Mouse (Mus musculus): ENCODE results near the gene Zfhx3. TPM values are rescaled to one million over a fixed set of nuclear protein-coding genes. Genes with fewer than 3 reads are reported as not detected.

Gene Zfhx3
- polyA plus RNA-seq, 1 experiment from 2014 or later = 13.9 TPM

DNA sequence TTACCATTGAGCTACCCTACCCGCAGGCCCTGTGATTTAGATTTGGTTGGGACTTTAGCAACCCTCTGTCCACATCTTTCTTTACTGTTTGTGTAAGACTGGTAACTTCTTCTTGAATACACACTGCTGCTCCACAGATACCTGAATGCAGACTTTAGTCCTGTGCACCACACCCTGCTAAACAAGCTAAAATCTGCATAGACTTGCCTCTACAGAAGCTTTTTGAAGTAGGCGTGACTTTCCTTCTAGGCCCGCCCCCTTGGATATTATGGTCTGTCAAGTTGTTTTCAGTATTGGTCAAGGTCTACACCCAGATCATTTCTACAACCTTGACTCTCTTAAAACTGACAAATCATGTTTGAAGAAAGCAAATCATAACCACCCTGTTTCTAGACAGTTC is 243.8 kb downstream of the Zfhx3 start:
- 78% methylated on average over 3 of the region's 3 CpGs for WGBS

DNA sequence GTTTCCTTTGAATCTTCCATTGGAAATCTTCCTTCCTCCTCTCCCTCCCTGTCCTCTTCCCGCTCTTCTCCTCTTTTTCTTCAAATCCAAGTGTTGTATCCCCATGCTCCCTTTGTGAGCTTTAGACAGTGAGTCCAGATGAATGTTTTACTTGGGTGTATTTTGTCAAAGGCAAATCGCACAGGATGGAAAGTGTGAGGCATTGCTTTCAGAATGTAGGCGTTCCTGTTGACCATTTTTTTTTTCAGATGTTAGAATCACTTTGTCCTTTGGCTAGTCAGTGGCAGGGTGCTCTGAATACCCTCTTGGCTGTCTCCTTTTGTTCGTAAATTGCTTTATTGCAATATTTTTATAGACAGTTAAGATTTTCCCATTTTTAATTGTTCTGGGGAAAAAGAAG is 245.6 kb downstream of the Zfhx3 start:
- no peaks in the 10 kb centered on the region for H3K36me3 ChIP-seq
- 83% methylated on average over 4 of the region's 4 CpGs for WGBS
- no peak overlapping the region for H3K4me2 ChIP-seq (replicated peaks)
- H3K27ac ChIP-seq (replicated peaks) = no peak overlapping the region
- H3K4me3 ChIP-seq (replicated peaks) = no peak overlapping the region
- H3K27me3 ChIP-seq = no peaks in the 10 kb centered on the region
- no peaks in the 10 kb centered on the region for H3K4me1 ChIP-seq
- no peak for ATAC-seq (ENCODE audit: insufficient number of reproducible peaks, low FRiP score, low TSS enrichment, low read depth)
- H3K9me3 ChIP-seq (replicated peaks) = no peaks in the 10 kb centered on the region
- no peak overlapping the region for H3K9ac ChIP-seq

More for the DNA sequence above, 243.8 kb downstream of the Zfhx3 start:
- Histone ChIP-seq H3K9me3 (replicated peaks) (no peaks in the 10 kb centered on the region), H3K9ac (no peak overlapping the region), H3K4me3 (replicated peaks) (no peak overlapping the region), H3K4me2 (replicated peaks) (no peak overlapping the region), H3K27ac (replicated peaks) (no peak overlapping the region), H3K4me1 (no peaks in the 10 kb centered on the region), H3K36me3 (no peaks in the 10 kb centered on the region), H3K27me3 (no peaks in the 10 kb centered on the region)
- no peak for ATAC-seq (ENCODE audit: insufficient number of reproducible peaks, low FRiP score, low TSS enrichment, low read depth)

DNA sequence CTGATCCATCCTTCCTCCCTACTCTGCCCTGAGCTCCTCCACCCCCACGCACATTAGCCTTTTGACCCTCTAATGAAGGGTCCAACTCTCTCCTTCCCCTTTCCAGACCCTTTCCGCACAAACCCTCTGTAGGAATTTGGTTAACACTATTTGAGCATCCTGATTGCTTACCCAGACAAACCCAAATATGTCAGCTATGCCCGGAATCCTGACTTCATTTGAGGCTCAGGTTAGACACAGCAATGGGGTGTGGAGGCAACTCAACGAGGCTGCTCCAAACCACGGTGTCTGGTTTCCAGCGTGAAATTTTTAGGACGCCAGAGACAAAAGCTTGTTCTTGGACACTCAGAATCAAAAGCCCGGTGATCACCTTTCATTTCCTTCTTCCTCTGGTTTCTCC is 252.1 kb downstream of the Zfhx3 start:
- H3K9ac ChIP-seq = no peak overlapping the region
- H3K9me3 ChIP-seq (replicated peaks) = no peaks in the 10 kb centered on the region
- H3K36me3 ChIP-seq = no peaks in the 10 kb centered on the region
- H3K4me1 ChIP-seq = 0 out of 2 replicates have a peak, but pooled peaks cover 3% of the 10 kb centered on the region
- H3K4me2 ChIP-seq (replicated peaks) = peak overlapping the region; percentile 31
- peak overlapping the region; percentile 8; the same call in 1 of the 2 replicates for H3K4me3 ChIP-seq (replicated peaks)
- ATAC-seq (ENCODE audit: insufficient number of reproducible peaks, low FRiP score, low TSS enrichment, low read depth) = peak; percentile 54; the same call in 1 of the 2 replicates
- WGBS = 12% methylated on average over 8 of the region's 8 CpGs
- no peak overlapping the region for H3K27ac ChIP-seq (replicated peaks)
- H3K27me3 ChIP-seq = no peaks in the 10 kb centered on the region

DNA sequence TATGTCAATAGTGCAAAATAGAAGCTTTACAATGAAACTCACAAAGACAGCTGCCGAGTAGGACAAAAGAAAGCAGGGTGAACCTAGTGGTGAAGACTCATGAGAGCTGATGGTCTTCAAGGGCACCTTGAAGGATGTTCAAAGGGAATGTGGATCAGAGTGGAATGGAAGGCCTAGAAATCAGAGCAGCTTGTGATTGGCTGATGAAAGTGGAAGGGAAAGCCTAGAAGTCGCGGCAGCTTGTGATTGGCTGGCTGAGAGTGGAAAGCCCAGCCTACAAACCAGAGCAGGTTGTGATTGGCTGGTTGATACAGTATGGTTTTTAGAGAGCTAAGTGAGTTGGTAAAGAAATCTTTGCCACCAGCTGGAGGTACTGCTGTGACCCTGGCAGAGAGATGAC is 272.6 kb downstream of the Zfhx3 start:
- H3K9me3 ChIP-seq (replicated peaks) = no peaks in the 10 kb centered on the region
- WGBS = 96% methylated on average over 3 of the region's 3 CpGs
- no peaks in the 10 kb centered on the region for H3K27me3 ChIP-seq
- no peak overlapping the region for H3K4me3 ChIP-seq (replicated peaks)
- no peaks in the 10 kb centered on the region for H3K36me3 ChIP-seq
- no peak overlapping the region for H3K9ac ChIP-seq
- H3K27ac ChIP-seq (replicated peaks) = no peak overlapping the region
- no peak overlapping the region for H3K4me2 ChIP-seq (replicated peaks)
- ATAC-seq (ENCODE audit: insufficient number of reproducible peaks, low FRiP score, low TSS enrichment, low read depth) = no peak
- no peaks in the 10 kb centered on the region for H3K4me1 ChIP-seq

DNA sequence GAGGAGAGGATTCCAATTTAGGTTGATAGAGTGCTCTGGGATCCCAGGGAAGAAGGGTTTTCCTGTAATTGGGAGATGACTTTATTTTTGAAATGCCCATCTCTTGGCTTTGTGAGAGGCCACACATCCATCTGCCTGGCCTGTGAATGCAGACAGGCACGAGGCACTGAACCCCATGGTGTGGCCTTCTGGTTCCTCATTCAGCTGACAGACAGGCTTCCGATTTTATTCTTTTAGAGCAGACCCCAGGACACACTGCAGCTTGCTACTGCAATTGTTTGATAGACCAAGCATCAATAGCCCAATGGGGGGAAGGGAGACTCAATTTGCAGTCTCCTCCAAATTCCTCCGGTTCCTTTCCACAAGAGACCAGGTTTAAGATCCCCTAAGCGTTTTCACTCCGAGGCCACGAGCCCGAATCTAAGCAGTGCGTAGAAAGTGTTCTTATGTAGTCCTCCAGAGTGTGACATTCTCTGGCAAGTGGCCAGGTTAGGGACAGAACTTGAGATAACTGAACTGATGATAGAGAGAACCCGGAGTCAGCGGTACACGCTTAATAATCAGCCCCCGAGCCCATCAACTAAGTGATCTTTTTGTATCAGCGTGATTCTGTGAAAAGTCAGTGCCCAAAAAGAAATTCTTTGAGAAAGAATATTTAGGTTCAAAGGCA is 275.9 kb downstream of the Zfhx3 start:
- H3K4me1 ChIP-seq = no peaks in the 10 kb centered on the region
- WGBS = 46% methylated on average over 13 of the region's 13 CpGs
- H3K4me2 ChIP-seq (replicated peaks) = no peak overlapping the region
- H3K9ac ChIP-seq = no peak overlapping the region
- no peaks in the 10 kb centered on the region for H3K9me3 ChIP-seq (replicated peaks)
- no peaks in the 10 kb centered on the region for H3K36me3 ChIP-seq
- no peak for ATAC-seq (ENCODE audit: insufficient number of reproducible peaks, low FRiP score, low TSS enrichment, low read depth)
- H3K4me3 ChIP-seq (replicated peaks) = no peak overlapping the region
- H3K27me3 ChIP-seq = no peaks in the 10 kb centered on the region
- H3K27ac ChIP-seq (replicated peaks) = no peak overlapping the region

DNA sequence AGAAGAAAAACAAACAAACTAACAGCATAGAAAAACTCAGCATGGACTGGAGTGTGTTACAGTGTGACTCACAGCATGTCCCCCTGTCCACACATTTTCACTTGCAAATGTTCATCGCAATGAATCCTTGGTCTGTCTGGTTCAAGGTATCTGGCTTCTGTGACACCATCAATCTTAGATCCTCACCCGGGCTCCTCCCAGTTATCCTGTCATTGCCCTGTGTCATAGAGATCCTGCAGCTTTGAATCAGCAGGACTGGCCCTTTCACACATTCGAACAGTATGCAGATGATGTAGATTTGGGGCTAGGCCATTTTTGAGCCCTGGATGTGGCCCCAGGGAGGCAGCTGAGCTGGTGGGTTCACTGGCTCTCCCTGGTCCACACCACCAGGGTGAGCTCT is 278.1 kb downstream of the Zfhx3 start:
- Histone ChIP-seq H3K4me3 (replicated peaks) (no peak overlapping the region), H3K27me3 (no peaks in the 10 kb centered on the region), H3K36me3 (no peaks in the 10 kb centered on the region), H3K4me1 (no peaks in the 10 kb centered on the region), H3K27ac (replicated peaks) (no peak overlapping the region), H3K9ac (no peak overlapping the region), H3K9me3 (replicated peaks) (no peaks in the 10 kb centered on the region), H3K4me2 (replicated peaks) (no peak overlapping the region)
- WGBS = 74% methylated on average over 3 of the region's 3 CpGs
- no peak for ATAC-seq (ENCODE audit: insufficient number of reproducible peaks, low FRiP score, low TSS enrichment, low read depth)

DNA sequence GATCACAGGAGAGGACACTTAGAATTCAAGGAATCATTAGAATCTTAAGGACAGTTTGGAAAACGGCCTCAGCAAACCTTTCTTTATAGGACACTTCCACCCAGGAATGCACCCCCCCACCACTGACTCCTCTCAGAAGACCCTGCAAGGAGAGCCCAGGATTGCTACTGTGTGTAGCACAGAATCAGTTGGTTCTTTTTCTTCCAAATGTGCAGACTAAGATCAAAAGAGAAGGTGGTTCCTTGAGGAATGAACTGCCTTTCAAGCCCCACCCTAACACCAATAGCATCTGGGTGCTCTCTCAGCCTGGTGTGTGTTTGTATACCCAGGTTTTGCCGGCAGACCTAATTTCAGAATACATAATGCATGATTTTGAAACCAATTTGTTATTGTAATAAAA is 279.6 kb downstream of the Zfhx3 start:
- Histone ChIP-seq H3K27ac (replicated peaks) (no peak overlapping the region), H3K27me3 (no peaks in the 10 kb centered on the region), H3K9ac (no peak overlapping the region), H3K4me1 (no peaks in the 10 kb centered on the region), H3K4me2 (replicated peaks) (no peak overlapping the region), H3K36me3 (no peaks in the 10 kb centered on the region), H3K4me3 (replicated peaks) (no peak overlapping the region), H3K9me3 (replicated peaks) (no peaks in the 10 kb centered on the region)
- ATAC-seq (ENCODE audit: insufficient number of reproducible peaks, low FRiP score, low TSS enrichment, low read depth) = no peak
- WGBS = 71% methylated on average over 2 of the region's 2 CpGs

DNA sequence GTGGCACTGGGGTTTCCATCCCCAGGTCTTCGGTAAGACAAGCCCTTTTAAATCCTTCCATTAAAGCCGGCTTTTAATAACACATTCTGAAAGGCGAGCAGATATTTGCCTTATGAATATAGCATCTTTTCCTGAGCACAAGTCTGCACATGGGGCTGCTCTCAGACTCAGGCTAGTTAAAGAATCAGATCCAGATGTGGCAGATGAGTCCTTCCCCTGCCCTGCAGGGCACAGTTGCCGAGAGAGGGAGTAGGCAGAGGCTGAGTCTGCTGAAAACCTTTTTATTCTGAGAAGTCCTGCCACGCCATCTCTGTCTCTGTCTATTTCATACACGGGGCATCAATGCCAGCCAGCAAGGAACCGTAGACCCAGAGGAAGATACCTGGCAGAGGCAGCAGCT is 289.9 kb downstream of the Zfhx3 start:
- H3K27ac ChIP-seq (replicated peaks) = no peak overlapping the region
- H3K9me3 ChIP-seq (replicated peaks) = no peaks in the 10 kb centered on the region
- no peaks in the 10 kb centered on the region for H3K27me3 ChIP-seq
- H3K4me3 ChIP-seq (replicated peaks) = no peak overlapping the region
- no peaks in the 10 kb centered on the region for H3K4me1 ChIP-seq
- no peak for ATAC-seq (ENCODE audit: insufficient number of reproducible peaks, low FRiP score, low TSS enrichment, low read depth)
- no peaks in the 10 kb centered on the region for H3K36me3 ChIP-seq
- WGBS = 33% methylated on average over 7 of the region's 7 CpGs
- no peak overlapping the region for H3K4me2 ChIP-seq (replicated peaks)
- H3K9ac ChIP-seq = no peak overlapping the region

DNA sequence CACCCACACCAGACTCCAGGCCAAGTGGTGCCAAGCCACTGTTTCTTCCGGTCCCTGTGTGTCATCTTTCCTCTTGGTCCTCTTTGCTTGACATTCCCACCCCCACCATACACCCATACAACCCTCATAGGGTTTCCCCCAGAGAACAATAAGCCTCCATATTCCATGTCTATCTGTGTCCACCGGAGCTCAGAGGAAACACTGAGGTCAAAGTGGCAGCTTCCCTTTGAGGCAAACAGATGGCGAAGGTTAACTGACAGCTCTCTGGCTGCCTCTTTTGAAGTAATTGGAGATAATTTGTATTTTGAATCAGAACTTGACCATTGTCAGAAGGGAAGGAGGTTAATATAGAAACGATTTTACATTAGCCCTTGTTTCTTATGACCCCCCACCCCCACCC is 292.0 kb downstream of the Zfhx3 start:
- no peak overlapping the region for H3K4me2 ChIP-seq (replicated peaks)

DNA sequence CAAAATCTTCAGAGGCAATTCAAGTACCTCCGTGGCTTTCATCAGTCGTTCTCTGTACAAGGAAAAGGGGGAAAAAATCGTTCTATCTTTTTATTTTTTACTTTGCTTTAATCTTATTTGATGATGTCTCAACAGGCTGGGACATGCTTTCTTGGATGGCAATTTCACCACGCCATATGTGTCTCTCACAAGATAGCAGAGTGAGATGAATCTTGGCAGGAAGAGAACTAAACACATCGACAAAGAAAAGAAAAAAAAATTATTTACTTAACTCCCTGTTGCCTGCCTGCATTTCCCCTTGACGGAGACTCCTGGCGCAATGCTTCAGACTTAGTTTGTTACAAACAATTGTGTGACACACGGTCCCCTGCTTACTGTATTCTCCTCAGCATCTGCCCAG is 294.3 kb downstream of the Zfhx3 start:
- Histone ChIP-seq H3K4me2 (replicated peaks) (no peak overlapping the region), H3K4me3 (replicated peaks) (no peak overlapping the region), H3K9ac (no peak overlapping the region), H3K9me3 (replicated peaks) (no peaks in the 10 kb centered on the region), H3K27ac (replicated peaks) (no peak overlapping the region), H3K4me1 (0 out of 2 replicates have a peak, but pooled peaks cover 9% of the 10 kb centered on the region), H3K36me3 (no peaks in the 10 kb centered on the region), H3K27me3 (peaks cover 5% of the 10 kb centered on the region; the same call in 1 of the 2 replicates)
- WGBS = 42% methylated on average over 8 of the region's 8 CpGs
- no peak for ATAC-seq (ENCODE audit: insufficient number of reproducible peaks, low FRiP score, low TSS enrichment, low read depth)

More for the DNA sequence above, 292.0 kb downstream of the Zfhx3 start:
- Histone ChIP-seq H3K27me3 (no peaks in the 10 kb centered on the region), H3K27ac (replicated peaks) (no peak overlapping the region), H3K36me3 (no peaks in the 10 kb centered on the region), H3K9ac (no peak overlapping the region), H3K9me3 (replicated peaks) (no peaks in the 10 kb centered on the region), H3K4me1 (no peaks in the 10 kb centered on the region), H3K4me3 (replicated peaks) (no peak overlapping the region)
- WGBS = 47% methylated on average over 4 of the region's 4 CpGs
- ATAC-seq (ENCODE audit: insufficient number of reproducible peaks, low FRiP score, low TSS enrichment, low read depth) = 0 out of 2 replicates have a peak, but pooled peaks have one; percentile 29

DNA sequence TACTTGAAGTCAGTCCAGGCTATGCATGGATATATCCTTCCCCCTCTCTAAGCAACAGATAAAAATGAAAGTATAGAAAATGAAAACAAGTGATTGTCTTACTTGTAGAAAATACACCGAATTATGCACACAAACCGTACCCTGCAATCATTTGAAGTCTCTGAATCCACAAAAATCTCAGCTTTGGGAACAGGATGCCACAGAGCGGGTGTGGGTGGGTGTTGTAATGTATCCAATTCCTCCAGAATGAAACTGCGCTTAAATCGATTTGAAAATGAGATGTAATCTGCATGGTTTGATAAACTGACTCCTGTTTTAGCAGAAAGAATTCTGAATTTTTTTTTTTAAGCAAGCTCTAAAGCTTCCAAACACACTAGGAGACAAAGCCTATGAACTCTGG is 297.1 kb downstream of the Zfhx3 start:
- no peaks in the 10 kb centered on the region for H3K36me3 ChIP-seq
- no peak for ATAC-seq (ENCODE audit: insufficient number of reproducible peaks, low FRiP score, low TSS enrichment, low read depth)
- H3K4me3 ChIP-seq (replicated peaks) = no peak overlapping the region
- no peak overlapping the region for H3K27ac ChIP-seq (replicated peaks)
- WGBS = 52% methylated on average over 5 of the region's 5 CpGs
- H3K4me2 ChIP-seq (replicated peaks) = no peak overlapping the region
- H3K27me3 ChIP-seq = peaks cover 9% of the 10 kb centered on the region
- H3K9ac ChIP-seq = no peak overlapping the region
- 0 out of 2 replicates have a peak, but pooled peaks cover 9% of the 10 kb centered on the region for H3K4me1 ChIP-seq
- no peaks in the 10 kb centered on the region for H3K9me3 ChIP-seq (replicated peaks)
